Mouse (Mus musculus) embryonic facial prominence, embryonic 15.5 days (tissue): ENCODE measurements around the gene AC124502.3. TPM values are rescaled to one million over a fixed set of nuclear protein-coding genes. Genes with fewer than 3 reads are reported as not detected.

ENCODE experiments used
- ATAC-seq: fragments of 200-750 bp; cut with Nextera tagmentation; 2 replicates; pipeline ENCODE4 v1.8.0; 2017; ENCODE audit warnings: low read depth, moderate TSS enrichment; ENCODE audit not compliant: insufficient number of reproducible peaks, low FRiP score, low TSS enrichment
- H3K27ac ChIP-seq: fragments of 300-500 bp; sonication (generic); replicated peaks from 2 replicates; pipeline ENCODE4 v1.5.1; 2015; ENCODE audit warnings: mild to moderate bottlenecking, inconsistent platforms
- H3K27me3 ChIP-seq: fragments of 300-500 bp; sonication (generic); 2 replicates; pipeline ENCODE4 v1.6.1; 2015; ENCODE audit warnings: inconsistent platforms
- H3K36me3 ChIP-seq: fragments of 300-500 bp; sonication (generic); 2 replicates; pipeline ENCODE4 v1.6.1; 2015; ENCODE audit warnings: mild to moderate bottlenecking, inconsistent platforms
- H3K4me1 ChIP-seq: fragments of 300-500 bp; sonication (generic); 2 replicates; pipeline ENCODE4 v1.6.1; 2015; ENCODE audit warnings: inconsistent platforms
- H3K4me2 ChIP-seq: fragments of 300-500 bp; sonication (generic); replicated peaks from 2 replicates; pipeline ENCODE4 v1.6.1; 2015; ENCODE audit warnings: mild to moderate bottlenecking, inconsistent platforms
- H3K4me3 ChIP-seq: fragments of 300-500 bp; sonication (generic); replicated peaks from 2 replicates; pipeline ENCODE4 v1.5.1; 2015; ENCODE audit warnings: mild to moderate bottlenecking, inconsistent platforms
- H3K9ac ChIP-seq: fragments of 300-500 bp; sonication (generic); 2 replicates; pipeline ENCODE4 v1.6.1; 2015; ENCODE audit warnings: inconsistent platforms
- H3K9me3 ChIP-seq: fragments of 300-500 bp; sonication (generic); replicated peaks from 2 replicates; pipeline ENCODE4 v1.6.1; 2016; ENCODE audit warnings: inconsistent platforms
- WGBS: fragments of 180-500 bp; shearing (Covaris S2); methylation state at CpG from one replicate; pipeline ENCODE4 v1.1.7; 2015; 5-methylcytosine and 5-hydroxymethylcytosine counted together
- polyA plus RNA-seq: library from polyadenylated mRNA; unstranded; fragments of >200 nt; fragmentation: Nextera tagmentation; extraction: Ambion mirVana; gene quantifications from 2 replicates; pipeline ENCODE4 v1.2.1, GENCODE M21; 2015

Gene AC124502.3
- polyA plus RNA-seq, 1 experiment from 2014 or later: 1.9 TPM

DNA sequence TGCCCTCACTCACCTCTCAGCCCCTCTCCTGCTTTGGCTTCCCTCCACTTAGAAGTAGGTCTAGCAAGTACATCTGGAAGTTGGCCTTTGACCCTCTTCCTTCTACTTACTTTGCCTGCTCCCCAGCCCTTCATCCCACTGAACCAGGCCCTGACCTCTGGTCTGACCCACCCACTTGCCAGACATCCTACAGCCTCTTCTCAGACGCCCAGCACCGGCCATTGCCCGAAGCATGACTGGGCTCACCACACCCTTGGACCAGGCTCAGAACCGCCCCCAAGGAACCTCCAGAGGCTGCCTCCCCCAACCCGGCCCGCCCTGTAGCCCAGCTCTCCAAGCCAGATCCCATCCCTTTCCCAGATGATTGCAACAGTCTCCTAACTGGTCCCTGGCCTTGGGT lies 23.8 kb downstream of the AC124502.3 start:
- WGBS: 55% methylated on average over 6 of the region's 6 CpGs

DNA sequence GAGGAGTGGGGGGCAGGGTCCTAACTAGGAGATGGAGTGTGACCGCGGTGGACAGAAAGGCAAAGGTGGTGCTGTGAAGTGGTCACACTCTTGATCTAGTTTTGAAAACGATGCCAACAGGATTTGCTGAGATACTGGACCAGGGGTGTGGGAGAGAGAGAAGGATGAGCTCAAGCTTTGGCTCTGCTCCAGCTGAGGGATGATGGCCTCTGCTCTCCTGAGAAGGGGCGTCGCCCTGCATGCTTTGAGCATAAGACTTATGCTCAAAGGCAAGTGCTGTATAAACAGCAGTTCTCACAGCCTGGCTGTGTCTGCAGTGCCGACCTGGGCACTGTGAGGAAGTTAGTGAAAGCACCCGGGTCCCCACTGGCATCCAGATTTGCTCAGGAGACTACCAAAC lies 26.4 kb downstream of the AC124502.3 start:
- H3K4me2 ChIP-seq: no peak overlapping the region
- H3K27me3 ChIP-seq: peaks cover 6% of the 10 kb centered on the region
- no peak overlapping the region for H3K4me3 ChIP-seq
- H3K9ac ChIP-seq: no peak overlapping the region
- H3K9me3 ChIP-seq: no peaks in the 10 kb centered on the region
- H3K27ac ChIP-seq: 0 out of 2 replicates have a peak overlapping the region, but pooled peaks have one; percentile 17
- peaks cover 73% of the 10 kb centered on the region for H3K4me1 ChIP-seq
- no peak for ATAC-seq
- 55% methylated on average over 7 of the region's 7 CpGs for WGBS
- H3K36me3 ChIP-seq: no peaks in the 10 kb centered on the region

More for the DNA sequence above, 23.8 kb downstream of the AC124502.3 start:
- ATAC-seq: no peak
- H3K27ac ChIP-seq: no peak overlapping the region
- no peaks in the 10 kb centered on the region for H3K27me3 ChIP-seq
- H3K4me2 ChIP-seq: no peak overlapping the region
- H3K4me1 ChIP-seq: peaks cover 63% of the 10 kb centered on the region
- H3K36me3 ChIP-seq: no peaks in the 10 kb centered on the region
- H3K9me3 ChIP-seq: no peaks in the 10 kb centered on the region
- H3K9ac ChIP-seq: no peak overlapping the region
- no peak overlapping the region for H3K4me3 ChIP-seq

DNA sequence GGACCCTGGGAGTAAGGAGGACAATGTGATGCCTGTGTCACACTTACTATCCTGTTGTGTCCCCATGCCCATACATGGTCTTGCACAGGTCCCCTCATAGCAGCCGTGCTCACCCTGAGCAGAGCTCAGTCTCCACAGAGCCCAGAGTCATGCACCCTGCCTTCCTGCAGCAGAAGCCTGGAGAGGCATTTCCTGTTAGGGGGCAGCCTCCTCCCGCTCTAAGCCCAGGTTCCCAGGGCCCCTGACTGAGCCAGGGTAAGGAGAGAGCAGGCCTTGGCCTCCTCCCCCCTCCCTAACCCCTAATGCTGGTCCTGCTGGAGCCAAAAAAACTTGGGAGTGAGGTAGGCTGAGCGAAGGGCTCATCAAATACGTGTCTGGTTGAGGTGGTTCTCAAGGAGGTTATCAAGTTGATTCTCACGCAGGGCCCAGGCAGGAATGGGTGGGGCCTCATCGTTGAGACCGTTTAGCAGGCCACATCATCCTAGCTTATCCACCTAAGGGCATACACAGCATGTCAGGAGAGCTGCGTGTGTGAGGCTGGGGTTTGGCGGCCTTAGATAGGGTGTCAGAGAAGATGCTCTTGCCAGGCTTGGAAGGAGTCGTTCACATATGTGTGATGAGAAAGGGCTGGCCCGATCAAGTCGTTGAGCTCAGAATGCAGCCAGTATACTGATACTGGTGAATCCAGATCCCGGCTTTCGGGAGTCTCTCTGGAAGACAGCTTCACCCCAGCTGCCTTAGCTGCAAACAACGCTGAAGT lies 28.5 kb downstream of the AC124502.3 start:
- Histone ChIP-seq H3K27ac (peak overlapping the region; percentile 92), H3K4me2 (peak overlapping the region; percentile 82), H3K4me3 (peak overlapping the region; percentile 70), H3K9me3 (no peaks in the 10 kb centered on the region), H3K4me1 (peaks cover 75% of the 10 kb centered on the region), H3K27me3 (peaks cover 6% of the 10 kb centered on the region), H3K36me3 (no peaks in the 10 kb centered on the region), H3K9ac (no peak overlapping the region)
- ATAC-seq: no peak
- 5% methylated on average over 15 of the region's 15 CpGs for WGBS

DNA sequence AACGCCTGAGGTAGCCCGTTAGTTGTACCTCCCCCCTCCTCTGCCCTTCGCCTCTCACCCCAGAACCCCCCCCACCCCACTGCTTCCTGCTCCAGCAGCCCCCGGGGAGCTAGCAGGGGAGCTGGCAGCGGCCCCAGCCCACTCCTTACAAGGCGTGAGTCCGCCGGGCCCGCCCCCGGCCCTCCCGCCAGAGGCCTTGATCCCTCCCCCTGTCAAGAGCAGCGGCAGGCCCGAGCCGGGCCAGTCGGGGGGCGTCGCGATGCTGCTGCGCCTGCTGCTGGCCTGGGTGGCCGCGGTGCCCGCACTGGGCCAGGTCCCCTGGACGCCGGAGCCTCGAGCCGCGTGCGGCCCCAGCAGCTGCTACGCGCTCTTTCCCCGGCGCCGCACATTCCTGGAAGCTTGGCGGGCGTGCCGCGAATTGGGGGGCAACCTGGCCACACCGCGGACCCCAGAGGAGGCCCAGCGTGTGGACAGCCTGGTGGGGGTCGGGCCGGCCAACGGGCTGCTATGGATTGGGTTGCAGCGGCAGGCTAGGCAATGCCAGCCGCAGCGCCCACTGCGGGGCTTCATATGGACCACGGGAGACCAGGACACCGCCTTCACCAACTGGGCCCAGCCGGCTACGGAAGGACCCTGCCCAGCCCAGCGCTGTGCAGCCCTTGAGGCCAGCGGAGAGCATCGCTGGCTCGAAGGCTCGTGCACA lies 29.3 kb downstream of the AC124502.3 start, which contains the start of gene Cd248:
Cd248 (plus strand) TSS at position 212 of the 703 bp plus-strand sequence.
- ATAC-seq: peak; percentile 78
- H3K4me2 ChIP-seq: peak within 1 kb of the TSS; percentile 82
- under 1% methylated on average over 40 of the region's 56 CpGs for WGBS
- no peaks in the 10 kb centered on the region for H3K36me3 ChIP-seq
- peak within 1 kb of the TSS; percentile 70 for H3K4me3 ChIP-seq
- H3K27me3 ChIP-seq: peaks cover 6% of the 10 kb centered on the region
- peak within 1 kb of the TSS; percentile 92 for H3K27ac ChIP-seq
- peaks cover 74% of the 10 kb centered on the region for H3K4me1 ChIP-seq
- H3K9ac ChIP-seq: peak within 1 kb of the TSS; percentile 88
- H3K9me3 ChIP-seq: no peaks in the 10 kb centered on the region

DNA sequence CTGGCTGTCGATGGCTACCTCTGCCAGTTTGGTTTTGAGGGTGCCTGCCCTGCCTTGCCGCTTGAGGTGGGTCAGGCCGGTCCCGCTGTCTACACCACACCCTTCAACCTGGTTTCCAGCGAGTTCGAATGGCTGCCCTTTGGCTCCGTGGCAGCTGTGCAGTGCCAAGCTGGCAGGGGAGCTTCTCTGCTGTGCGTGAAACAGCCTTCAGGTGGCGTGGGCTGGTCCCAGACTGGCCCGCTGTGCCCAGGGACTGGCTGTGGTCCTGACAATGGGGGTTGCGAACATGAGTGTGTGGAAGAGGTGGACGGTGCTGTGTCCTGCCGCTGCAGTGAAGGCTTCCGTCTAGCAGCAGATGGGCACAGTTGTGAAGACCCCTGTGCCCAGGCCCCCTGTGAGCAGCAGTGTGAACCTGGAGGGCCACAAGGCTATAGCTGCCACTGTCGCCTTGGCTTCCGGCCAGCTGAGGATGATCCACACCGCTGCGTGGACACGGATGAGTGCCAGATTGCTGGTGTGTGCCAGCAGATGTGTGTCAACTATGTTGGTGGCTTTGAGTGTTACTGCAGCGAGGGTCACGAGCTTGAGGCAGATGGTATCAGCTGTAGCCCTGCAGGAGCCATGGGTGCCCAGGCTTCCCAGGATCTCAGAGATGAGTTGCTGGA lies 30.0 kb downstream of the AC124502.3 start:
- no peaks in the 10 kb centered on the region for H3K9me3 ChIP-seq
- peak overlapping the region; percentile 70 for H3K4me3 ChIP-seq
- H3K9ac ChIP-seq: peak overlapping the region; percentile 88
- peaks cover 6% of the 10 kb centered on the region for H3K27me3 ChIP-seq
- WGBS: 25% methylated on average over 21 of the region's 21 CpGs
- peak overlapping the region; percentile 82 for H3K4me2 ChIP-seq
- ATAC-seq: no peak
- H3K27ac ChIP-seq: peak overlapping the region; percentile 92
- H3K4me1 ChIP-seq: peaks cover 75% of the 10 kb centered on the region
- no peaks in the 10 kb centered on the region for H3K36me3 ChIP-seq

DNA sequence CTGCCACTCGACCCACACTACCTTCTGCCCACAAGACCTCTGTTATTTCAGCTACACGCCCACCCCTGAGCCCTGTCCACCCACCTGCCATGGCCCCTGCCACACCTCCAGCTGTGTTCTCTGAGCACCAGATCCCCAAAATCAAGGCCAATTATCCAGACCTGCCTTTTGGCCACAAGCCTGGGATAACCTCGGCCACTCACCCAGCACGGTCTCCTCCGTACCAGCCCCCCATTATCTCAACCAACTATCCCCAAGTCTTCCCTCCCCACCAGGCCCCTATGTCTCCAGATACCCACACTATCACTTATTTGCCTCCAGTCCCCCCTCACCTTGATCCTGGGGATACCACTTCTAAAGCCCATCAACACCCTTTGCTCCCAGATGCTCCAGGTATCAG lies 30.8 kb downstream of the AC124502.3 start:
- WGBS: 73% methylated on average over 5 of the region's 5 CpGs

DNA sequence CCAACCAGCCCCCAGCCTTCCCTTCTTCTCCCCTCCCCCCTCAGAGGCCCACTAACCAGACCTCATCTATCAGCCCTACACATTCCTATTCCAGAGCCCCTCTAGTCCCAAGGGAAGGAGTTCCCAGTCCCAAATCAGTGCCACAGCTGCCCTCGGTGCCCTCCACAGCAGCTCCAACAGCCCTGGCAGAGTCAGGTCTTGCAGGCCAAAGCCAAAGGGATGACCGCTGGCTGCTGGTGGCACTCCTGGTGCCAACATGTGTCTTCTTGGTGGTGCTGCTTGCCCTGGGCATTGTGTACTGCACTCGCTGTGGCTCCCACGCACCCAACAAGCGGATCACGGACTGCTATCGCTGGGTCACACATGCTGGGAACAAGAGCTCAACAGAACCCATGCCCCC lies 31.3 kb downstream of the AC124502.3 start:
- no peaks in the 10 kb centered on the region for H3K36me3 ChIP-seq
- ATAC-seq: no peak
- peaks cover 69% of the 10 kb centered on the region for H3K4me1 ChIP-seq
- peak overlapping the region; percentile 98 for H3K27ac ChIP-seq
- peak overlapping the region; percentile 82 for H3K4me2 ChIP-seq
- H3K9me3 ChIP-seq: no peaks in the 10 kb centered on the region
- 77% methylated on average over 7 of the region's 7 CpGs for WGBS
- peak overlapping the region; percentile 7; the same call in 1 of the 2 replicates for H3K9ac ChIP-seq
- peak overlapping the region; percentile 70 for H3K4me3 ChIP-seq
- H3K27me3 ChIP-seq: peaks cover 6% of the 10 kb centered on the region

More for the DNA sequence above, 30.8 kb downstream of the AC124502.3 start:
- Histone ChIP-seq H3K27ac (peak overlapping the region; percentile 98), H3K4me3 (peak overlapping the region; percentile 70), H3K4me2 (peak overlapping the region; percentile 82), H3K36me3 (no peaks in the 10 kb centered on the region), H3K9ac (peak overlapping the region; percentile 88), H3K9me3 (no peaks in the 10 kb centered on the region), H3K27me3 (peaks cover 6% of the 10 kb centered on the region), H3K4me1 (peaks cover 74% of the 10 kb centered on the region)
- no peak for ATAC-seq

DNA sequence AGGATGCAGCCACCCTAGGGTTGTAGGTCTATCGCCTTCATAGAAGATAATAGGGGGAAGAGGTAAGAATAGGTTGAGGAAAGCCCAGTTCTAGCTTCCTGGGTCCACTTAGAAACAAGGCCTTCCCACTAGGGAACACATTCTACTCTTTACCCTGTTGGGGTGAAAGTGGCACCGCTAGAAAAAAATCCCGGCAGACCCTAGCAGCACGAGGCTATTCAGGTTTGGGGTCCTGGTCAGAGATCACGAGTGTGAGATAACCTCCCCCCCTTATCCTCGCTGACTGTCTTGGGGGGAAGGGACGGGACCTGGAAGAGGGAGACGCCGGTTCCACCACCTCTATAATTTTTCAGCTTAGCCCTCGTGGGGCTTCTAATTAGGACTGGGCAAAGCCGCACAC lies 32.4 kb downstream of the AC124502.3 start:
- Histone ChIP-seq H3K4me3 (peak overlapping the region; percentile 70), H3K36me3 (no peaks in the 10 kb centered on the region), H3K4me1 (peaks cover 62% of the 10 kb centered on the region), H3K27ac (peak overlapping the region; percentile 98), H3K9ac (peak overlapping the region; percentile 22; the same call in 1 of the 2 replicates), H3K4me2 (peak overlapping the region; percentile 82), H3K9me3 (no peaks in the 10 kb centered on the region), H3K27me3 (peaks cover 6% of the 10 kb centered on the region)
- no peak for ATAC-seq
- WGBS: 11% methylated on average over 11 of the region's 11 CpGs

DNA sequence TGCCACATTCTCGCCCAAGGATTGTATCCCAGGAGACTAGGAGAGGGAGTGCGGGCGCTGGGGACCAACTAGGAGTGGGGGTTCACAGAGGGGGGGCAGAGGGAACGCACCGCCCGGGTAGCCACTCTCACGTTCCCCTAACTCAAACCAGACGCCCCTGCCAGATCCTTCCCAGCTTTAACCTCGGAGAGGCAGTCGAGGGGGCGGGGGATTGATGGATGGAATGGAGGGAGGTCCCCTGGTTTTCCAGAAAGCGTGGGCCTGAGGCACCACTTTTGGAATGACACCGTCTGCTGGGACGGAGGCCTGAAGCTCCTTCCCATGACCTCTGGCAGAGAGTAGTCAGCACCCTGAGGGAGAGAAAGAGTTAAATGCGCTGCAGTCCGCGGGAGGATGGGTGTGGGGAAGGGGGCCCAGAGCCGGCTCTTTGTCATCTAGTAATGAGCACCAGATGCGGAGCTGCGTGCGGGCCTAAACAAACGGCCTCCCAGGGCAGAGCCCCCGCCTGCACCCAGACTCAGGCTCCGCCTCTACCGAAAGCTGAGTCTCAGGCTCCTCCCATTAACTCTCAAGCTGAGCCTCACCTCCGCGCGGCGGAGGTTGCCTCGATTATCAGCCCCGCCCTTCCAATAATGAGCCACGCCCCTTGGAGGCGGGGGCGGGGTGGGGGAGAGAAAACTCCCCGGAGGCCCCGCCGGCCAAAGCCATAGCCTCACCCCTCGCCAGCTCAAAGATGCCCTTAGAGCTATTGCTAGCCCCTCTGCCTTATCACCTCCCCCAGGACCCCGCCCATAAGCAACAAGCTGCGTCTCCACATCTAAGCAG lies 33.1 kb downstream of the AC124502.3 start:
- H3K4me1 ChIP-seq: peaks cover 60% of the 10 kb centered on the region
- peaks cover 6% of the 10 kb centered on the region for H3K27me3 ChIP-seq
- ATAC-seq: peak; percentile 90
- no peaks in the 10 kb centered on the region for H3K9me3 ChIP-seq
- H3K4me3 ChIP-seq: peak overlapping the region; percentile 70
- no peaks in the 10 kb centered on the region for H3K36me3 ChIP-seq
- peak overlapping the region; percentile 31 for H3K9ac ChIP-seq
- H3K27ac ChIP-seq: peak overlapping the region; percentile 98
- WGBS: 1% methylated on average over 40 of the region's 40 CpGs
- peak overlapping the region; percentile 82 for H3K4me2 ChIP-seq

DNA sequence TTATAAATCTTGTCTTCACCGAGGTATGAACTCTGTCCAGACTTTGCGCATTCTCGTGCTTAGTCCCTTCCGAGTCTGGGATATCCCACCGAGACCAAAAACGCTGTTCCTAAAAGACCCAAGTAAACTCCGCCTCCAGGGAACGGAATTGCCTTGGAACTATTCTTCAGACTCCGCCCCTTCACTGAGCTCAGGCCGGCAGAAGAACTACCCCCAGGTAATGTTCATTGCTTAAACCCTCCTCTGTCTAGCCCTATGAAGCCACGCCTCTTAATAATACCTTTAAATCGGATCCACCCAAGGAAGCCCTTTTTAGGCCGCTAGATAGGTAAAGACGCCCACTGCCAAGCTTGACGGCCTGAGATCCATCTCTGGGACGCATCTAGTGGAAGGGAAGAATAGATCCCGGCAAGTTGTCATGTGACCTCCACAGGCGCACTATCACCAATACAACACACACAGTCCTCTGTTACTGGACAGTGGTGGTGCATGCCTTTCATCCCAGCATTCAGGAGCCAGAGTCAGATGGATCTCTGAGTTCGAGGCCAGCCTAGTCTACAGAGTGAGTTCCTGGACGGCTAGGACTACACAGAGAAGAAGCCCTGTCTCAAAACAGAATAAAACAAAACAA lies 33.8 kb downstream of the AC124502.3 start:
- 2% methylated on average over 20 of the region's 20 CpGs for WGBS
- peaks cover 6% of the 10 kb centered on the region for H3K27me3 ChIP-seq
- H3K27ac ChIP-seq: peak overlapping the region; percentile 98
- peak overlapping the region; percentile 82 for H3K4me2 ChIP-seq
- H3K4me1 ChIP-seq: peaks cover 53% of the 10 kb centered on the region
- ATAC-seq: 0 out of 2 replicates have a peak, but pooled peaks have one; percentile 1
- H3K9me3 ChIP-seq: no peaks in the 10 kb centered on the region
- peak overlapping the region; percentile 31 for H3K9ac ChIP-seq
- peak overlapping the region; percentile 70 for H3K4me3 ChIP-seq
- H3K36me3 ChIP-seq: no peaks in the 10 kb centered on the region
